Mouse (Mus musculus) adrenal gland, adult (tissue): ENCODE data around the gene Fgr.

ENCODE experiments used
- DNase-seq, 2 experiments: peaks; one replicate each; pipeline ENCODE4 v3.0.0; 2022 to 2023; ENCODE audit warnings: low spot score in 1 of 2; ENCODE audit not compliant: inconsistent age in 2 of 2

Fgr gene

GRCm38 (mm10) chr4:133034478-133034877 is 60.6 kb downstream of the Fgr start:
- peak; percentile 81 to 89 for DNase-seq

GRCm38 (mm10) chr4:133035446-133035845 is 61.6 kb downstream of the Fgr start:
- peak; percentile 82 to 92 for DNase-seq

GRCm38 (mm10) chr4:133035946-133036345 is 62.1 kb downstream of the Fgr start:
- no peak for DNase-seq

GRCm38 (mm10) chr4:133037293-133037692 is 63.4 kb downstream of the Fgr start:
- peak; percentile 32 to 65 for DNase-seq

- peak in 1 of 2 experiments; percentile 70 for DNase-seq
Measured at GRCm38 (mm10) chr4:133037798-133038197, 63.9 kb downstream of the Fgr start.

GRCm38 (mm10) chr4:133038521-133039115 is 64.7 kb downstream of the Fgr start:
- peak; percentile 72 to 90 for DNase-seq

GRCm38 (mm10) chr4:133039116-133039819 is 65.4 kb downstream of the Fgr start:
- DNase-seq: peak; percentile 71 to 84

GRCm38 (mm10) chr4:133039832-133040231 is 65.9 kb downstream of the Fgr start:
- DNase-seq: peak in 1 of 2 experiments; percentile 78

GRCm38 (mm10) chr4:133040241-133040904 is 66.5 kb downstream of the Fgr start:
- no peak for DNase-seq

GRCm38 (mm10) chr4:133042244-133042643 is 68.3 kb downstream of the Fgr start:
- DNase-seq: no peak

- DNase-seq: peak; percentile 81 to 89
Measured at GRCm38 (mm10) chr4:133042651-133043635, 69.0 kb downstream of the Fgr start.

GRCm38 (mm10) chr4:133043798-133044646 is 70.1 kb downstream of the Fgr start:
- peak; percentile 73 to 82 for DNase-seq

GRCm38 (mm10) chr4:133044647-133045094 is 70.8 kb downstream of the Fgr start:
- no peak for DNase-seq

GRCm38 (mm10) chr4:133045771-133046474 is 72.0 kb downstream of the Fgr start:
- no peak for DNase-seq

GRCm38 (mm10) chr4:133046691-133047352 is 72.9 kb downstream of the Fgr start:
- DNase-seq: peak in 1 of 2 experiments; percentile 72

GRCm38 (mm10) chr4:133047353-133048105 is 73.6 kb downstream of the Fgr start:
- peak in 1 of 2 experiments; percentile 49 for DNase-seq

GRCm38 (mm10) chr4:133049071-133049920 is 75.4 kb downstream of the Fgr start:
- DNase-seq: peak; percentile 65 to 86
